Mouse (Mus musculus): Measurements from ENCODE around the gene Neu3. TPM values are rescaled to one million over a fixed set of nuclear protein-coding genes. Genes with fewer than 3 reads are reported as not detected.
"Not testable (repeated sequence)": the region's sequence is repeated elsewhere in the genome, so short reads cannot be mapped to it uniquely, and the experiment has no call there.

The Neu3 gene
- total RNA-seq, 2 experiments from 2014 or later: 3.1 to 3.6 TPM

GRCm38 (mm10) chr7:99833846-99834222 is 5.6 kb upstream of the Neu3 start:
- DNase-seq: no peak

GRCm38 (mm10) chr7:99833115-99833845 is 5.1 kb upstream of the Neu3 start:
- no peak for DNase-seq

- no peak for DNase-seq
Observed at GRCm38 (mm10) chr7:99826096-99826495, 2.1 kb downstream of the Neu3 start.

GRCm38 (mm10) chr7:99825511-99825910 is 2.7 kb downstream of the Neu3 start:
- DNase-seq: no peak

GRCm38 (mm10) chr7:99824649-99825483 is 3.4 kb downstream of the Neu3 start:
- no peak for DNase-seq

GRCm38 (mm10) chr7:99823045-99823663 is 5.1 kb downstream of the Neu3 start:
- DNase-seq: no peak

GRCm38 (mm10) chr7:99822426-99822825 is 5.8 kb downstream of the Neu3 start:
- no peak for DNase-seq

- no peak for DNase-seq
Observed at GRCm38 (mm10) chr7:99821953-99822352, 6.3 kb downstream of the Neu3 start.

GRCm38 (mm10) chr7:99818181-99818725 is 10.0 kb downstream of the Neu3 start:
- not testable (repeated sequence) for DNase-seq

GRCm38 (mm10) chr7:99813394-99813793 is 14.8 kb downstream of the Neu3 start:
- DNase-seq: peak; percentile 55

- DNase-seq: no peak
Observed at GRCm38 (mm10) chr7:99811661-99812060, 16.6 kb downstream of the Neu3 start.

- no peak for DNase-seq
Observed at GRCm38 (mm10) chr7:99810814-99811213, 17.4 kb downstream of the Neu3 start.

GRCm38 (mm10) chr7:99807043-99807442 is 21.2 kb downstream of the Neu3 start:
- peak; percentile 61 for DNase-seq

GRCm38 (mm10) chr7:99805340-99805739 is 22.9 kb downstream of the Neu3 start:
- no peak for DNase-seq

- not testable (repeated sequence) for DNase-seq
Observed at GRCm38 (mm10) chr7:99804033-99804432, 24.2 kb downstream of the Neu3 start.

- DNase-seq: no peak
Observed at GRCm38 (mm10) chr7:99803535-99803934, 24.7 kb downstream of the Neu3 start.

- no peak for DNase-seq
Observed at GRCm38 (mm10) chr7:99799118-99799517, 29.1 kb downstream of the Neu3 start.

GRCm38 (mm10) chr7:99797911-99798647 is 30.1 kb downstream of the Neu3 start:
- peak; percentile 79 for DNase-seq

- DNase-seq: no peak
Observed at GRCm38 (mm10) chr7:99797261-99797660, 31.0 kb downstream of the Neu3 start.

- no peak for DNase-seq
Observed at GRCm38 (mm10) chr7:99796471-99796870, 31.7 kb downstream of the Neu3 start.

GRCm38 (mm10) chr7:99795192-99795981 is 32.8 kb downstream of the Neu3 start:
- no peak for DNase-seq
